Mouse (Mus musculus) 3134 (cell line): Measurements from ENCODE around the gene Akirin2.
A peak's percentile ranks its signal among the peaks of the same experiment; 100 is the strongest.

Experiments
- DNase-seq: peaks from one replicate; pipeline ENCODE4 v3.0.0-alpha.2; 2011; ENCODE audit warnings: low spot score; ENCODE audit not compliant: insufficient read length; ENCODE audit errors: extremely low read depth

The Akirin2 gene

DNA sequence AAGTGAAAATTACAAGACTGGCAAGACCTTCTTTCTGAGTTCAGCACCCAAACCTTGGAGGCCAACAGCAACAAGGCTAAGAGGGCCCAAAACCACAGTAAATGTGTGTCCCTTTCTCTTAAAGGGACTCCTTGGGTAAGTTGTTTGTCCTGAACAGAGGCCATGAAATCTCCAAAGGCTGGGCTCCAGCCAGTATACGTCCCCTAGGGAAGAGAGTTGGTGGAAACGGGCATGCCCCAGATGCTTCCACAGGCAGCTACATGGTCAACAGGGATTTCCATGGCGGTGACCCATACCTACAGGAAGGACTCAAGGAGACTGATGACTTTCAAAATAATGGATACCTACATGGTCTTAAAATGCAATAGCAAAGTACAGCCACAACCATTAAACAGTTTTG is 32.7 kb downstream of the Akirin2 start:
- DNase-seq: no peak

DNA sequence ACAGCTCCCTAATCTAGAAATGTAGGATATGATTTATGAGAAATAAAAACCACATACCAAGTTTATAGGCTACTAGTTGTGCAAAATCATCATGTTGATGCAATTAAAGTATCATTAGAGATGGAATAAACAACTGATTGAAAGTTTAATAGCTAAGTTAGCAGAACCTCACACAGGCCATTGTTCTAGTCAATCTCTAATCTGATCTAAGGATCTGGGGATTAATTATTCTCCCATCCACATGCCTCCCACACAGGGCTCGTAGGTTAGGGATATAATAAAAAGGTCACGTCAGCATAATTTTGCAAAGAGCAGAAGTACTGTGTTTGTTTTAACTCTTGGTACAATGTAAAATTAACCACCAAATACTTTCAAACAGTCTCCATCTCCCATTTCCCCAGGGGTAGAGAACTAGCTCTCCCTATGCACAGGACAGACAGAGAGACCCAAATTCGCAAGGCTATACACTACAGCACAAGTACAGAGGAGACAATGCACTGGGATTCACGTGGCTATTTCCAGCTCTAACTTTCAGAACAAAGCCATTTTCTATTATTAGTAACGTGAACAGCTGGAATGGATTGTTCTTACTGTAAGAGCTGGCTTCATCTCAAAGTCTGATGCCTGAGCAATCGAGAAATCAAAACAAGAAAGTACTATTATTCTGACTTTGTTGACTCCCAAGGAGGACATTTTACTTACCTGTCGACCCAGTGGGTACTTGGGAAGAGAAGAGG is 34.3 kb downstream of the Akirin2 start:
- no peak for DNase-seq

DNA sequence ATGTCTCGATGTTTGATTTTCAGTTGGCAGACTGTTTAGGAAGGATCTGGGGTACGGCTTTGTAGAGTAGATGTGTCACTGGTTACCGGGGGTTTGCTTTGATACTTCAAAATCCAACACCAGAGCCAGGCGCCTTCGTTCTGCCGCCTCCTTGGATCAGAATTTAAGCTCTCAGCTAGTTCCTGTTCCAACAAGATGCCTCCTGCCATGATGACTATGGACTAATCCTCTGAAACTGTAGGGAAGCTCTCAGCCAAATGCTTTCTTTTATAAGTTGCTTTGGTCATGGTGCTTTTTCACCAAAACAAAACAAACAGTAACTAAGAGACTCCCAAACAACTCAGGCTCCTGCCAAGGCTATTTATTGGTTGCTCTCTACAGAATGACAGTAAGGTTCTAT is 52.4 kb downstream of the Akirin2 start:
- DNase-seq: no peak

DNA sequence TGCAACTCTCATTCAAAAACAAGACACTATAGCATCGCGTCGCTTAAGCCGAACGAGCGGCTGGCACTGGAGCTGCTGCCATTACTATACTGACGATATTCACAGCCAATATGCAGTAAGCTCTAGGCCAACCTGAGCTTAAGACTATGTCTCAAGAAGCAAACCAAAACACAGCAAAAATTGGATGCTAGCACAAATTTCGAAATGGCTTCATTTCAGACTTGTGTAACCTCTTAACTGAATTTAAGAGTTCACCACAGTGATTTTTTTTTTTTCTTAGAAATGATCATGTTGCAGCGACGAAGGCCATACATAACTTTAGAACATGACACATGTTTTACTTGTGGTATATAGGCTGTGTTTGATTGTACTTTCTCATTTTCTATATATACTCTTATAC is 55.9 kb downstream of the Akirin2 start:
- DNase-seq: no peak

DNA sequence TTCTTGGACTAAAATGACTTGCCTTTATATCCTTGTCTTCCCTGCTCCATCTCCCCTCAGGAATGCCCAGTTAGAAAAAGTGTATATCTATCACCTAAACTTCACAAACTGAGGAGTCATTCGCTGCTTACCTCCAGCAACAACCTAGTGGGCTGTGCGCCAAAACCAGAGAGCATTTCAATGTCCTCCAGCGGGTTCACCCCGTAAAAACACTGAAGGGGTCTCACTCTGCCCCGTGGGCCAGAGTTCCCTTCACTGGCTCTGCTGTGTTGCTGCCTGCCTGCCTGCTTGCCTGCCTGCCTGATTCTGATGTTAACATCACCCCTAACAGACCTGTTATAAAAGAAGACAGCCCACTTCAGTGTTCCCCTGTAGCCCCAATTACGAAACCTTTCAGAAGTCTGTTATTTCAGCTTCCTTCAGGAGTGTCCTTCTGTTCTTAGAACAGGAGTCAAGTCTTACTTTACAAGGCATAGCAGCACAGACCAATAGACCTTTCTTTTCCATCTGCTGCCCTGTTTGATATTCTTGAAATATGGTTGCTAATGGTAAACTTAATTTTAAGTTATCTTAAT is 62.9 kb downstream of the Akirin2 start:
- DNase-seq: peak; percentile 31

DNA sequence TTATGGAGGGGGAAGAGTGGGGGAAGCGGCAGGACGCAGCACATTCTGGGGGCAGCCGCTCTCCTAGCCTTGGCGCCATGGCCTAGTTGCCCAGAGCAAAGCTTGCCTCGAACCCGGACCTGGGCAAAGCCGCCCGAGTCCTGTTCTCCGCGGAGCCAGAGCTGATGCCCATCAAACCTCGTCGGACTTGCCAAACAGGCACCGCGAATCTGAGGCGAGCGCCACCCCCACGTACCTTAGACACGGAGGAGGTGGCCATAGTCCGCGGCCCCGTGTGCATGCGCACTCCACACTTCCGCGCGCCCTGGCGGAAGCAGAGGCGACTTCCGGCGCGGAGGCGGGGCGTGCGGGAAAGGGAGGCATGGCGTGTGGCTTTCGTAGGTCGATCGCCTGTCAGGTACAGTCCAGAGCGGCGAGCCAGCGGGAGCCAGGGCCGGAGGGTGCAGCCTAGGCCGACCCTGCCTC is 63.9 kb downstream of the Akirin2 start, which contains the start of the genes Orc3 and Rars2:
Gene Orc3 (minus strand): TSS at position 315 of the 465 bp plus-strand sequence.
Gene Rars2 (plus strand): TSS at position 328 of the 465 bp plus-strand sequence.
- peak; percentile 96 for DNase-seq

DNA sequence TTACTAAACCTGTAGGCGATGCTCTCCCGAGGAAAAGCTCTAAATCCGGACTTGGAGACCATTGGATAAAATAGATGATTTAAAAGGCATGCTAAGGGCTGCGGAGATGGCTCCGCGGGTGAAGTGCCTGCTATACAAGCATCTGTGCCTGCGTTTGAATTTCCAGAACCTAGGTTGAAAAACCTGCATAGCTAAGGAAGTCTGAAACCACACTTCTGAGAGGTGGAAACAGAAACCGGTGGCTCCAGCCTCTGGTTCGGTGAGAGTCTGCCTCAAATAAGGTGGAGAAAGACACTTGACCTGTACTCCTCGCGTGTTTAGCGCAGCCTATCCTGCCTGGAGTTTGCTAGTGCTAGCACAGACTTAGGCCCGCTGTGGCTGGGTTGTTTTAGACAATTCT is 64.6 kb downstream of the Akirin2 start:
- DNase-seq: no peak

DNA sequence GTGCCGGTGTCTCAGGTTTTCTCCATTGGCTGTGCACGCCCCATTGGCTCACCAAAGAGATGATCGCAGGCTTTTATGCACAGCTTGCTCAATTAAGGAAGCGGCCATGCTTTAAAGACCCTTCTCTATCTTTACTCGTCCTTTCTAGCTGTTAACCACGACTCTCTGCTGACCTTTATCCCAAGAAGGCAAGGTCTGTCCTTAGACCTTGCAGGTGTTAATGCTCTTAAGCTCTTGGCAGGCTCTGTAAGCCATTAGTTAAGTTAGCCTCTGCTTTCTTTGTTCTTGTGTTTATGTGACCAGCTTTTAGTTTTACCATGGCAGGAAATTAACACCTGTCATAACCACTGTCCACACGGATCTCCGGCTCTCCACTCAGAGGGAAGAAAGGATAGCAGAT is 65.4 kb downstream of the Akirin2 start:
- DNase-seq: no peak
